Mouse (Mus musculus): ENCODE results near the gene Accsl.
A peak's percentile ranks its signal among the peaks of the same experiment; 100 is the strongest.

The Accsl gene

GRCm38 (mm10) chr2:93809931-93810330, 59.0 kb downstream of the Accsl start:
- peak; percentile 46 for DNase-seq (ENCODE audit: low read depth, low spot score)

GRCm38 (mm10) chr2:93808071-93808470, 60.9 kb downstream of the Accsl start:
- no peak for DNase-seq (ENCODE audit: low read depth, low spot score)

DNA sequence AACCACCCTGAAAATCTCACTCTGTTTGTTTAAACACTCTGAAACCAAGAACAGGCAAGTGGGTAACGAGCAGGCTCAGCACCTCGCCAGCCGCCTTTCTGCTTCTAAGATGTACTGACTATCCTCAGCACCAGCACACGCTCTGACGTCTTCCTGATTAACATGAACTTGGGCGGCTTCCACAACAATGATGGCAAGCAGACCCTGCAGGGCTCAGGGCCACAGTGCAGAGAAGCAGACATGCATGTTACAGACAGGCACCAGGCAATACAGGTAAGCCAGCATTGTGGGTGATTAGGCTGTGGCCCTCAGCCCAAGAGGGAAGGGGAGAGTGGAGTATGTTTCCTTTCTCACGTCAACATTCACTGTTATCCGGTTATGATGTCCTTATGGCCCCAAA, 61.5 kb downstream of the Accsl start:
- no peak for DNase-seq (ENCODE audit: low read depth, low spot score)

DNA sequence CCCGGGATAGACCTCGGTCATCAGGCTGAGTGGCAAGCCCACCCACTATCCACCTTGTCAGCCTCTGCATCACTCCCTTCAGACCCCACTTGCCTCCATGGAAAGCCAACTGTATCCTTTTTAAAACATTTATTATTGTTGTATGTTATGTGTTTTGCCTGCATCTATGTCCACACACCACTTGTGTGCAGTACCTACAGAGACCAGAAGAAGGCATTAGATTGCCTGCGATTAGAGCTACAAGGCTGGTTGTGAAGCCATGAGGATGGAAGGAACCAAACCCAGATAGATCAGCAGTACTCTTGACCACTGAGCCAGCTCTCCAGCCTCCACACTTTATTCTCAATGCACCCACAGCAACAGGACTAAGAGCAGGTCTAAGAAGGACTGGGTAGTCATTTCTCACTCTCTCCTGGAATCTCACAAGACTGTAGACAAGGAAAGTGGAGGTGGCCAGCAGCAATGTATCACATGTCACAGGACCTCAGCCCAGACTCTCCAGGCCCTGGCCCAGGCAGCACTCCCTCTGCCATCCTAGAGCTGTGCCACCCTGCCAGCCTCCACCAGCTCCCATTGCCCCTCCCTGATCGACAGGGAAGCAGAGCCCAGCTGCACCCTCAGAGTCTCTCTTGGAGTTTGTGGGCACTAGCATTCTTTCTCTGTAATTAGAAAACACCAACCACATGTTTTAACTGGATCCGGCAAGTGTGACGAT, 62.3 kb downstream of the Accsl start:
- no peak for DNase-seq (ENCODE audit: low read depth, low spot score)

DNA sequence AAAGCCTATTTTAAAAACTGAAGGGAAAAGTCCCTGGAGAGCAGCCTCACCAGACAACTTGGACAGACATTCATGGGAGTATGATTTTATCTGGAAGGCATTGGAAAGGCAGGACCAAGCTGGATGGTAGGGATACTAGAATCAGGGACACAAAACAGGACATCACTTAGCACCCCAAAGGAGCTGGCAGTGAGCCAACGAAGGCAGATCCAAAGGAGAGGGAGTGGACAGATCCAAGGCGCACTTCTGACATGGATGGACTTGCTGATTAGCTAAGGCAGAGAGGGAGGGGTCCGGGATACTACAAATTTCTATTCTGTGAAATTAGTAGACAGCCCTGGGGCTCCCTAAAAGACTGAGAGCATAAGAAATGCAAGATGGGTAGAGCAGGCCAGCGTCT, 63.4 kb downstream of the Accsl start:
- no peak for DNase-seq (ENCODE audit: low read depth, low spot score)

All from R1 (cell line).